Mouse (Mus musculus) CH12F3 (cell line): ENCODE results near the gene Rab6b.

Experiments
- in situ Hi-C: fragments of 300-500 bp; cut with MboI; formaldehyde crosslinking; loops from 2 replicates; pipeline ENCODE4 v1.14.3; 2020; ENCODE audit warnings: low sequenced_read_pairs

Rab6b gene

GRCm38 (mm10) chr9:103234565-103235165 lies 123.1 kb downstream of the Rab6b start:
- in situ Hi-C loops: no loop called here
